Mouse (Mus musculus): ENCODE data around the gene Fam83f. TPM values are rescaled to one million over a fixed set of nuclear protein-coding genes. Genes with fewer than 3 reads are reported as not detected.

Gene Fam83f
- polyA plus RNA-seq, 1 experiment from 2014 or later = 0.12 TPM

- Histone ChIP-seq H3K9ac (replicated peaks; ENCODE audit: low read depth, low read length) (no peak overlapping the region), H3K4me3 (ENCODE audit: low read depth, low read length) (no peak overlapping the region), H3K9me3 (ENCODE audit: control insufficient read depth, low read length) (no peaks in the 10 kb centered on the region), H3K27me3 (ENCODE audit: control insufficient read depth, insufficient read depth, low read length) (no peaks in the 10 kb centered on the region), H3K4me2 (ENCODE audit: low read depth, low read length) (no peak overlapping the region), H3K27ac (ENCODE audit: low read depth, low read length) (no peak overlapping the region), H3K36me3 (ENCODE audit: control insufficient read depth, insufficient read depth, low read length) (no peaks in the 10 kb centered on the region), H3K4me1 (ENCODE audit: control insufficient read depth, insufficient read depth, low read length) (no peaks in the 10 kb centered on the region)
- no peak for ATAC-seq (ENCODE audit: low read depth)
- 60% methylated on average over 6 of the region's 6 CpGs for WGBS
These were observed 12.7 kb upstream of the Fam83f start for GRCm38 (mm10) chr15:80658815-80659471.

DNA sequence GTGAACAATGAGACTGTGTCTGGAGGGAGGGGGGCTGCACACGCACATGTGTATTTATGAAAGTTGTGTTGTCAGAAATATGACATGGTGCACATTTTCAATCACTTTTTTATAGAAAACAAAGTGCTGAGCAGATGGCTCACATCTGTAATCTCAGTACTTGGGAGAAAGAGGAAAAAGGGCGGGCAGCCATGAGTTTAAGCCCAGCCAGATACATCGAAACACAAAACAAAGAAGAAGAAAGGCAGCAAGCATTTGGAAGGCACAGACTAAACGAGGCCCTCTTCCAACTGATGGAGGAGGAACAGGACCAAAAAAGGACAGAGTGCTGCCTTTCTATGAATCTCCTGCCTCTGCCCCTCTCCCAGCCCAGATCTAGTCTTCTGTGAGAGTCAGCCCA lies 10.7 kb upstream of the Fam83f start:
- no peak overlapping the region for H3K27ac ChIP-seq (ENCODE audit: low read depth, low read length)
- H3K4me3 ChIP-seq (ENCODE audit: low read depth, low read length) = no peak overlapping the region
- no peak for ATAC-seq (ENCODE audit: low read depth)
- H3K4me1 ChIP-seq (ENCODE audit: control insufficient read depth, insufficient read depth, low read length) = no peaks in the 10 kb centered on the region
- H3K9me3 ChIP-seq (ENCODE audit: control insufficient read depth, low read length) = no peaks in the 10 kb centered on the region
- no peak overlapping the region for H3K4me2 ChIP-seq (ENCODE audit: low read depth, low read length)
- H3K27me3 ChIP-seq (ENCODE audit: control insufficient read depth, insufficient read depth, low read length) = no peaks in the 10 kb centered on the region
- H3K36me3 ChIP-seq (ENCODE audit: control insufficient read depth, insufficient read depth, low read length) = no peaks in the 10 kb centered on the region
- H3K9ac ChIP-seq (replicated peaks; ENCODE audit: low read depth, low read length) = no peak overlapping the region
- 76% methylated on average over 4 of the region's 4 CpGs for WGBS

DNA sequence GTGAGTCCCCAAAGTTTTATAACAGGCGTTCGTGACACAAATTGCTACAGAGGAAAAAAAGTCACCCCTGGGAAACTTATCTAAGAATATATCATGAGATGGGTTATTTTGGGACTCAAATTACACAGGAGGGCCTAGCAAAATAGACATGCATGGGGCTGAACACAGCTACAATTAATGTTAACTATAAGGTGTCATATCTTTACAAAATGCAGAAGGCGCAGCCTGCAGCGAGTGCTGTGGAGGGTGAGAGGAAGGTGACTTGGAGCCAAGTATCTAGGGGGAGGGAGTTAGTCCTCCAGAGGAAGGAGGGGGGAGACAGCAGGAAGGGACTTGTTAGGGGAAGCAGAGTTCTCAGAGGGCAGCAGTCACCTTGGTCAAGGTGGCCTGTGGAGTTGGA lies 7.2 kb upstream of the Fam83f start:
- Histone ChIP-seq H3K9me3 (ENCODE audit: control insufficient read depth, low read length) (no peaks in the 10 kb centered on the region), H3K4me3 (ENCODE audit: low read depth, low read length) (no peak overlapping the region), H3K4me1 (ENCODE audit: control insufficient read depth, insufficient read depth, low read length) (no peaks in the 10 kb centered on the region), H3K4me2 (ENCODE audit: low read depth, low read length) (no peak overlapping the region), H3K9ac (replicated peaks; ENCODE audit: low read depth, low read length) (no peak overlapping the region), H3K27ac (ENCODE audit: low read depth, low read length) (no peak overlapping the region), H3K27me3 (ENCODE audit: control insufficient read depth, insufficient read depth, low read length) (no peaks in the 10 kb centered on the region), H3K36me3 (ENCODE audit: control insufficient read depth, insufficient read depth, low read length) (no peaks in the 10 kb centered on the region)
- 89% methylated on average over 4 of the region's 4 CpGs for whole genome bisulfite sequencing
- no peak for ATAC-seq (ENCODE audit: low read depth)

DNA sequence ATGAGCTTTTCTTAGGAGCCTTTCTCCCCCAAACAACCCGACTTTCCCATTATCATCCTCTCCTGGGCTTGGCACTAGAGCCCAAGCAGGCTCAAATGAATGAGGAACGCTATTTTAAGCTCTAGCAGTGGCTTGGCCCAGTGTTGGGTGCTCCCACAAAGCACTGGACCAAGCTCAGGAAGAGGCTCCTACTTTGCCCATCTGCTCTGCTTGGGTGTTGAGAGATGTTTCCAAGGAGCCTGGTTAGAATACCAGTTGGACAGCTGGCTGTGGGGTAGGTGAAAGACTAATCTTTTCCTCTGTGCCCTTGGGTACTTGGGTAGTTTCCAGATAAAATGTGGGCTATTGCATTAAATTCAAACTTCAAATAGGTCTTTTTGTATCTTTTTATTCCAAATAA lies 1.2 kb downstream of the Fam83f start:
- peaks cover 9% of the 10 kb centered on the region; the same call in 1 of the 2 replicates for H3K27me3 ChIP-seq (ENCODE audit: control insufficient read depth, insufficient read depth, low read length)
- H3K9me3 ChIP-seq (ENCODE audit: control insufficient read depth, low read length) = no peaks in the 10 kb centered on the region
- ATAC-seq (ENCODE audit: low read depth) = no peak
- H3K9ac ChIP-seq (replicated peaks; ENCODE audit: low read depth, low read length) = no peak overlapping the region
- H3K4me3 ChIP-seq (ENCODE audit: low read depth, low read length) = no peak overlapping the region
- no peak overlapping the region for H3K27ac ChIP-seq (ENCODE audit: low read depth, low read length)
- WGBS = 59% methylated on average over 2 of the region's 2 CpGs
- H3K4me2 ChIP-seq (ENCODE audit: low read depth, low read length) = no peak overlapping the region
- H3K4me1 ChIP-seq (ENCODE audit: control insufficient read depth, insufficient read depth, low read length) = peaks cover 8% of the 10 kb centered on the region; the same call in 1 of the 2 replicates
- H3K36me3 ChIP-seq (ENCODE audit: control insufficient read depth, insufficient read depth, low read length) = no peaks in the 10 kb centered on the region

- Histone ChIP-seq H3K4me2 (ENCODE audit: low read depth, low read length) (no peak overlapping the region), H3K27me3 (ENCODE audit: control insufficient read depth, insufficient read depth, low read length) (peaks cover 9% of the 10 kb centered on the region; the same call in 1 of the 2 replicates), H3K9me3 (ENCODE audit: control insufficient read depth, low read length) (no peaks in the 10 kb centered on the region), H3K4me1 (ENCODE audit: control insufficient read depth, insufficient read depth, low read length) (peaks cover 8% of the 10 kb centered on the region; the same call in 1 of the 2 replicates), H3K4me3 (ENCODE audit: low read depth, low read length) (no peak overlapping the region), H3K36me3 (ENCODE audit: control insufficient read depth, insufficient read depth, low read length) (no peaks in the 10 kb centered on the region), H3K27ac (ENCODE audit: low read depth, low read length) (no peak overlapping the region), H3K9ac (replicated peaks; ENCODE audit: low read depth, low read length) (no peak overlapping the region)
- ATAC-seq (ENCODE audit: low read depth) = no peak
- whole genome bisulfite sequencing = 78% methylated on average over 4 of the region's 4 CpGs
These were observed 1.9 kb downstream of the Fam83f start for GRCm38 (mm10) chr15:80673337-80674095.

DNA sequence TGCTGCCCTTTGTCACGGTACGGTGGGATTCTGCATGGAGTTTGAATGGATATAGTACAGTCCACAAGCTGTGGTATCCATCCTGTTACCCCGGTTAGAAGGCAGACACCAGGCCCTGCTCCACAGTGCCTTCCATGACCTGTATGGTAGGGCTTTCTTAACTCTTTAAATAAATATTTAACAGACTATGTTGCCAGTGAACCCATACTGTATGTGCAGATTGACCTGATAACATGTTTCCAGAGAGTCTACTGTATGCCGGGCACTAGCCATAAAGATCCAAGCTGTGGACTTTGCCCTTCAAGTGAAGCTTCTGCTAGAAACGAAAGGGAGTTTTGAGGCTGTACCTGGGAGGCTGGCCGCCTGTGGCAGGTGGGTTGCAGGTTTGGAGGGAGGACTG lies 3.1 kb downstream of the Fam83f start:
- H3K4me3 ChIP-seq (ENCODE audit: low read depth, low read length) = no peak overlapping the region
- WGBS = 87% methylated on average over 6 of the region's 6 CpGs
- H3K4me2 ChIP-seq (ENCODE audit: low read depth, low read length) = no peak overlapping the region
- H3K9me3 ChIP-seq (ENCODE audit: control insufficient read depth, low read length) = no peaks in the 10 kb centered on the region
- ATAC-seq (ENCODE audit: low read depth) = no peak
- H3K4me1 ChIP-seq (ENCODE audit: control insufficient read depth, insufficient read depth, low read length) = peaks cover 8% of the 10 kb centered on the region; the same call in 1 of the 2 replicates
- no peak overlapping the region for H3K9ac ChIP-seq (replicated peaks; ENCODE audit: low read depth, low read length)
- no peak overlapping the region for H3K27ac ChIP-seq (ENCODE audit: low read depth, low read length)
- no peaks in the 10 kb centered on the region for H3K36me3 ChIP-seq (ENCODE audit: control insufficient read depth, insufficient read depth, low read length)
- peaks cover 9% of the 10 kb centered on the region; the same call in 1 of the 2 replicates for H3K27me3 ChIP-seq (ENCODE audit: control insufficient read depth, insufficient read depth, low read length)

- Histone ChIP-seq H3K4me1 (ENCODE audit: control insufficient read depth, insufficient read depth, low read length) (peaks cover 6% of the 10 kb centered on the region), H3K27ac (ENCODE audit: low read depth, low read length) (peak overlapping the region; percentile 36; the same call in 1 of the 2 replicates), H3K9ac (replicated peaks; ENCODE audit: low read depth, low read length) (no peak overlapping the region), H3K4me2 (ENCODE audit: low read depth, low read length) (no peak overlapping the region), H3K27me3 (ENCODE audit: control insufficient read depth, insufficient read depth, low read length) (no peaks in the 10 kb centered on the region), H3K9me3 (ENCODE audit: control insufficient read depth, low read length) (no peaks in the 10 kb centered on the region), H3K4me3 (ENCODE audit: low read depth, low read length) (no peak overlapping the region), H3K36me3 (ENCODE audit: control insufficient read depth, insufficient read depth, low read length) (no peaks in the 10 kb centered on the region)
- ATAC-seq (ENCODE audit: low read depth) = peak; percentile 60; the same call in 1 of the 2 replicates
- 47% methylated on average over 8 of the region's 8 CpGs for WGBS
These were observed 8.0 kb downstream of the Fam83f start for GRCm38 (mm10) chr15:80679515-80680215.

- no peak overlapping the region for H3K4me2 ChIP-seq (ENCODE audit: low read depth, low read length)
- no peaks in the 10 kb centered on the region for H3K36me3 ChIP-seq (ENCODE audit: control insufficient read depth, insufficient read depth, low read length)
- WGBS = 69% methylated on average over 7 of the region's 7 CpGs
- H3K4me3 ChIP-seq (ENCODE audit: low read depth, low read length) = no peak overlapping the region
- no peaks in the 10 kb centered on the region for H3K9me3 ChIP-seq (ENCODE audit: control insufficient read depth, low read length)
- H3K27ac ChIP-seq (ENCODE audit: low read depth, low read length) = no peak overlapping the region
- no peak overlapping the region for H3K9ac ChIP-seq (replicated peaks; ENCODE audit: low read depth, low read length)
- no peak for ATAC-seq (ENCODE audit: low read depth)
- H3K27me3 ChIP-seq (ENCODE audit: control insufficient read depth, insufficient read depth, low read length) = no peaks in the 10 kb centered on the region
- H3K4me1 ChIP-seq (ENCODE audit: control insufficient read depth, insufficient read depth, low read length) = peaks cover 8% of the 10 kb centered on the region
These were observed 8.8 kb downstream of the Fam83f start for GRCm38 (mm10) chr15:80680347-80681030.
